Mouse (Mus musculus) heart, embryonic 16.5 days (tissue): ENCODE data around the gene Galnt6. TPM values are rescaled to one million over a fixed set of nuclear protein-coding genes. Genes with fewer than 3 reads are reported as not detected.

Experiments
- ATAC-seq: fragments of 200-750 bp; cut with Nextera tagmentation; replicated peaks from 2 replicates; pipeline ENCODE4 v1.8.0; 2017; ENCODE audit warnings: moderate number of reproducible peaks; ENCODE audit not compliant: insufficient read depth, low FRiP score; ENCODE audit errors: extremely low read depth
- H3K27ac ChIP-seq: fragments of 300-500 bp; sonication (generic); 2 replicates; pipeline ENCODE4 v1.5.1; 2014; ENCODE audit warnings: mild to moderate bottlenecking, low read length, control low read depth, moderate library complexity
- H3K27me3 ChIP-seq: fragments of 300-500 bp; sonication (generic); 2 replicates; pipeline ENCODE4 v1.6.1; 2014; ENCODE audit warnings: low read length, mixed read lengths; ENCODE audit not compliant: control insufficient read depth, insufficient read depth
- H3K36me3 ChIP-seq: fragments of 300-500 bp; sonication (generic); 2 replicates; pipeline ENCODE4 v1.6.1; 2014; ENCODE audit not compliant: control insufficient read depth, insufficient read depth
- H3K4me1 ChIP-seq: fragments of 300-500 bp; sonication (generic); 2 replicates; pipeline ENCODE4 v1.6.1; 2014; ENCODE audit warnings: low read length, mixed read lengths; ENCODE audit not compliant: control insufficient read depth, insufficient read depth
- H3K4me2 ChIP-seq: fragments of 300-500 bp; sonication (generic); 2 replicates; pipeline ENCODE4 v1.6.1; 2014; ENCODE audit warnings: low read depth, mild to moderate bottlenecking, control low read depth, low read length
- H3K4me3 ChIP-seq: fragments of 300-500 bp; sonication (generic); 2 replicates; pipeline ENCODE4 v1.5.1; 2014; ENCODE audit warnings: mild to moderate bottlenecking, control low read depth, low read length
- H3K9ac ChIP-seq: fragments of 300-500 bp; sonication (generic); 2 replicates; pipeline ENCODE4 v1.6.1; 2014; ENCODE audit warnings: low read length, control low read depth
- H3K9me3 ChIP-seq: fragments of 300-500 bp; sonication (generic); replicated peaks from 2 replicates; pipeline ENCODE4 v1.6.1; 2016; ENCODE audit warnings: low read length; ENCODE audit not compliant: control insufficient read depth
- WGBS: fragments of 180-500 bp; shearing (Covaris S2); extraction: QIAGEN DNeasy Blood & Tissue Kit; methylation state at CpG from one replicate; pipeline ENCODE4 v1.1.7; 2014; 5-methylcytosine and 5-hydroxymethylcytosine counted together
- polyA plus RNA-seq: library from polyadenylated mRNA; unstranded; fragments of >200 nt; fragmentation: Nextera tagmentation; extraction: Ambion mirVana; gene quantifications from 2 replicates; pipeline ENCODE4 v1.2.1, GENCODE M21; 2015

The Galnt6 gene
- polyA plus RNA-seq, 1 experiment from 2014 or later, result 2.4 TPM

- Histone ChIP-seq H3K27ac (no peak overlapping the region), H3K4me3 (peak overlapping the region; percentile 35), H3K36me3 (no peaks in the 10 kb centered on the region), H3K9me3 (no peaks in the 10 kb centered on the region), H3K27me3 (no peaks in the 10 kb centered on the region), H3K9ac (no peak overlapping the region), H3K4me2 (peak overlapping the region; percentile 64), H3K4me1 (peaks cover 10% of the 10 kb centered on the region)
- 3% methylated on average over 27 of the region's 27 CpGs for WGBS
- no peak for ATAC-seq
These were observed 18.2 kb upstream of the Galnt6 start for GRCm38 (mm10) chr15:100747121-100747963.

- H3K36me3 ChIP-seq, result no peaks in the 10 kb centered on the region
- no peak for ATAC-seq
- peaks cover 10% of the 10 kb centered on the region for H3K4me1 ChIP-seq
- H3K9ac ChIP-seq, result peak overlapping the region; percentile 38; the same call in 1 of the 2 replicates
- peak overlapping the region; percentile 64 for H3K4me2 ChIP-seq
- H3K9me3 ChIP-seq, result no peaks in the 10 kb centered on the region
- H3K27me3 ChIP-seq, result no peaks in the 10 kb centered on the region
- H3K4me3 ChIP-seq, result peak overlapping the region; percentile 35
- 21% methylated on average over 6 of the region's 6 CpGs for WGBS
- H3K27ac ChIP-seq, result no peak overlapping the region
These were observed 17.4 kb upstream of the Galnt6 start for GRCm38 (mm10) chr15:100746478-100747120.

- Histone ChIP-seq H3K9ac (no peak overlapping the region), H3K27ac (no peak overlapping the region), H3K4me1 (peaks cover 10% of the 10 kb centered on the region), H3K4me3 (no peak overlapping the region), H3K9me3 (no peaks in the 10 kb centered on the region), H3K4me2 (no peak overlapping the region), H3K36me3 (no peaks in the 10 kb centered on the region), H3K27me3 (no peaks in the 10 kb centered on the region)
- ATAC-seq, result no peak
- WGBS, result 89% methylated on average over 6 of the region's 6 CpGs
These were observed 14.1 kb upstream of the Galnt6 start for GRCm38 (mm10) chr15:100743238-100743637.

GRCm38 (mm10) chr15:100739442-100739841 lies 10.3 kb upstream of the Galnt6 start:
- Histone ChIP-seq H3K4me3 (no peak overlapping the region), H3K4me2 (no peak overlapping the region), H3K9ac (no peak overlapping the region), H3K36me3 (no peaks in the 10 kb centered on the region), H3K9me3 (no peaks in the 10 kb centered on the region), H3K27ac (no peak overlapping the region), H3K27me3 (no peaks in the 10 kb centered on the region), H3K4me1 (no peaks in the 10 kb centered on the region)
- ATAC-seq, result no peak
- WGBS, result 78% methylated on average over 6 of the region's 6 CpGs

GRCm38 (mm10) chr15:100738351-100738781 lies 9.2 kb upstream of the Galnt6 start:
- ATAC-seq, result no peak
- 70% methylated on average over 7 of the region's 7 CpGs for WGBS
- H3K4me2 ChIP-seq, result no peak overlapping the region
- H3K27ac ChIP-seq, result no peak overlapping the region
- no peaks in the 10 kb centered on the region for H3K36me3 ChIP-seq
- H3K4me3 ChIP-seq, result no peak overlapping the region
- no peaks in the 10 kb centered on the region for H3K9me3 ChIP-seq
- no peaks in the 10 kb centered on the region for H3K27me3 ChIP-seq
- no peak overlapping the region for H3K9ac ChIP-seq
- no peaks in the 10 kb centered on the region for H3K4me1 ChIP-seq

- no peak for ATAC-seq
- H3K4me1 ChIP-seq, result no peaks in the 10 kb centered on the region
- H3K27ac ChIP-seq, result no peak overlapping the region
- H3K9me3 ChIP-seq, result no peaks in the 10 kb centered on the region
- no peak overlapping the region for H3K9ac ChIP-seq
- no peaks in the 10 kb centered on the region for H3K36me3 ChIP-seq
- no peak overlapping the region for H3K4me2 ChIP-seq
- H3K27me3 ChIP-seq, result no peaks in the 10 kb centered on the region
- no peak overlapping the region for H3K4me3 ChIP-seq
- 73% methylated on average over 3 of the region's 3 CpGs for WGBS
These were observed 8.5 kb upstream of the Galnt6 start for GRCm38 (mm10) chr15:100737667-100738066.

GRCm38 (mm10) chr15:100735953-100736300 lies 6.8 kb upstream of the Galnt6 start:
- H3K9ac ChIP-seq, result no peak overlapping the region
- 67% methylated on average over 9 of the region's 9 CpGs for WGBS
- no peak overlapping the region for H3K27ac ChIP-seq

GRCm38 (mm10) chr15:100735095-100735952 lies 6.1 kb upstream of the Galnt6 start:
- H3K27me3 ChIP-seq, result peaks cover 6% of the 10 kb centered on the region; the same call in 1 of the 2 replicates
- no peak overlapping the region for H3K4me3 ChIP-seq
- no peak overlapping the region for H3K4me2 ChIP-seq
- H3K9ac ChIP-seq, result no peak overlapping the region
- ATAC-seq, result no peak
- H3K27ac ChIP-seq, result no peak overlapping the region
- no peaks in the 10 kb centered on the region for H3K4me1 ChIP-seq
- no peaks in the 10 kb centered on the region for H3K36me3 ChIP-seq
- 81% methylated on average over 13 of the region's 15 CpGs for WGBS
- H3K9me3 ChIP-seq, result no peaks in the 10 kb centered on the region

More at GRCm38 (mm10) chr15:100735953-100736300, 6.8 kb upstream of the Galnt6 start:
- H3K27me3 ChIP-seq, result 0 out of 2 replicates have a peak, but pooled peaks cover under 1% of the 10 kb centered on the region
- H3K4me2 ChIP-seq, result no peak overlapping the region
- no peaks in the 10 kb centered on the region for H3K36me3 ChIP-seq
- no peak overlapping the region for H3K4me3 ChIP-seq
- H3K4me1 ChIP-seq, result no peaks in the 10 kb centered on the region
- no peak for ATAC-seq
- H3K9me3 ChIP-seq, result no peaks in the 10 kb centered on the region
